In the genomic region with DNA sequence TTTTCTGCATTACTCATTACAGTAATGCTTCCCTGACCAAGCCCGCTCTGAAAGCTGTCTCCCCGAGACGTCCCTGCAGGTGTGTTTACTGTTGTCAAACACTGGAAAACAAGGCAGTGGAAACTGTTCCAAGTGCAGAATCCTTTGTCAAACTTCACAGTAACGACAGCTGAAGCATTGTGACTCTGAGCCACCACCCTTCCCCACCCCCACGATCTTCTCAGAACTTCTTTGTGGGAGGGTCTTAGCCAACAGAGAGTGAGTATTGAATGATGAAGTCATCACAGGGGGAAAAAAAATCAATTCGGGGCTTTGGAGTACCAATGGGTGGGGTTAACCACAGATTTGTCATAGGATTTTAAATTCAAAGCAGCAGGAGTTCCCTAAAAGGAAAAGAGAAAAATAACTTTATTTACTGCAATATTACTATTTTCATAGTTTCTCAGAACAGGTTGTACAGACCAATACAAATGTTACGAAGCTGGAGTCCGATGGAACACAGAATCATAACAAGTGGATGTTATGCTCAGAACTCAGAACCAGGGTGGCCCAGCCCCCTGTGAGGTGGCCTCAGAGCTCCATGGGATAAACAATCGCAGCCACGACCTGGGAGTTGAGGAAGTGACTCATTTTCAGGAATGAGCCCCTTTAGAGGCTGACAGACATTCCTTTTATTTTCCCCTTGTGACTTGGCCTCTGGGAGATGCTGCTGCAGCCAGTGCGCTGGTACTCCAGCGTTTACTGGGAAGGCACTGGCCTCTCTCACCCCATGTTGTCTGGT, we compare ENCODE assay signal across 9 mouse cellular contexts.
DNase-seq lines count a peak whose midpoint lies in the region; ATAC-seq and TF ChIP-seq lines count a peak whose summit lies in the region.
"Had no signal": no experiment of that assay in that cellular context is flagged by ENCODE, and none has a peak within 500 bp of the region (broad histone marks: within the 10 kb centered on the region; RNA-seq: fewer than 3 reads in every experiment).

No protein-coding gene starts in this region.

- H3K27me3 ChIP-seq in midbrain, embryonic 10.5 days (ENCODE audit: low read depth, poor library complexity, severe bottlenecking), result no peaks in the 10 kb centered on the region
- H3K27me3 ChIP-seq in midbrain, embryonic 14.5 days (ENCODE audit: control insufficient read depth, insufficient read depth, low read length), result no peaks in the 10 kb centered on the region
- H3K27me3 ChIP-seq in intestine, embryonic 16.5 days (replicated peaks; ENCODE audit: control insufficient read depth, insufficient read depth, low read length), result no peaks in the 10 kb centered on the region

- H3K9ac ChIP-seq in midbrain, embryonic 14.5 days (replicated peaks; ENCODE audit: low read length), result no peak overlapping the region
- no peak overlapping the region for H3K9ac ChIP-seq in intestine, embryonic 16.5 days (ENCODE audit: low read depth, low read length)

- TF ChIP-seq POLR2A in olfactory bulb, adult 2 months (IDR thresholded peaks at IDR 0.05; ENCODE audit: insufficient read depth, low read depth, low read length), result no peak

- H3K4me1 ChIP-seq in midbrain, embryonic 10.5 days, result peaks cover 15% of the 10 kb centered on the region
- H3K4me1 ChIP-seq in midbrain, embryonic 14.5 days (ENCODE audit: control insufficient read depth, insufficient read depth, low read length), result no peaks in the 10 kb centered on the region
- peaks cover 11% of the 10 kb centered on the region; the same call in 1 of the 2 replicates for H3K4me1 ChIP-seq in intestine, embryonic 16.5 days (ENCODE audit: control insufficient read depth, insufficient read depth, low read length)
- H3K4me1 ChIP-seq in olfactory bulb, adult 2 months (ENCODE audit: control insufficient read depth, insufficient read depth, low read length), result peaks cover 6% of the 10 kb centered on the region

- TF ChIP-seq CTCF in olfactory bulb, adult 2 months (IDR thresholded peaks at IDR 0.05; ENCODE audit: insufficient read depth, low read depth, low read length), result no peak

- 0 out of 2 replicates have a peak overlapping the region, but pooled peaks have one; percentile 33 for H3K27ac ChIP-seq in midbrain, embryonic 10.5 days (replicated peaks)
- H3K27ac ChIP-seq in midbrain, embryonic 14.5 days (replicated peaks; ENCODE audit: low read depth, low read length), result no peak overlapping the region
- peak overlapping the region; percentile 11 for H3K27ac ChIP-seq in intestine, embryonic 16.5 days (ENCODE audit: low read length)
- H3K27ac ChIP-seq in olfactory bulb, adult 2 months (ENCODE audit: insufficient read depth, low read depth, low read length), result peak overlapping the region; percentile 10; the same call in 1 of the 2 replicates

- H3K9me3 ChIP-seq in midbrain, embryonic 10.5 days (replicated peaks), result no peaks in the 10 kb centered on the region
- no peaks in the 10 kb centered on the region for H3K9me3 ChIP-seq in midbrain, embryonic 14.5 days (ENCODE audit: control insufficient read depth, low read length)
- H3K9me3 ChIP-seq in intestine, embryonic 16.5 days (ENCODE audit: control insufficient read depth, low read length), result no peaks in the 10 kb centered on the region

- H3K36me3 ChIP-seq in midbrain, embryonic 10.5 days, result no peaks in the 10 kb centered on the region
- H3K36me3 ChIP-seq in midbrain, embryonic 14.5 days (ENCODE audit: control insufficient read depth, insufficient read depth, low read length), result no peaks in the 10 kb centered on the region
- no peaks in the 10 kb centered on the region for H3K36me3 ChIP-seq in intestine, embryonic 16.5 days (ENCODE audit: control insufficient read depth, insufficient read depth, low read length)

- no peak overlapping the region for H3K4me2 ChIP-seq in midbrain, embryonic 14.5 days (ENCODE audit: low read length)
- no peak overlapping the region for H3K4me2 ChIP-seq in intestine, embryonic 16.5 days (ENCODE audit: low read depth, low read length)

- ATAC-seq in midbrain, embryonic 14.5 days (ENCODE audit: low FRiP score, low TSS enrichment), result no peak
- ATAC-seq in intestine, embryonic 16.5 days, result peak; percentile 50; the same call in 1 of the 2 replicates

- no peak for DNase-seq in midbrain, embryonic 10.5 days (ENCODE audit: low spot score)
- no peak for DNase-seq in midbrain, embryonic 14.5 days
- DNase-seq in gastrocnemius, postnatal 25 days, result peak; percentile 55
- DNase-seq in cerebellum, adult 8-10 months, result no peak
- no peak for DNase-seq in left cerebral cortex, adult 11 months (ENCODE audit: low spot score)
- no peak for DNase-seq in left cerebral cortex, adult 9 months (ENCODE audit: low spot score in 2 of 2)
- DNase-seq: cerebellum, postnatal 14 days had no signal

- WGBS in midbrain, embryonic 10.5 days, result 58% methylated on average over 12 of the region's 12 CpGs
- 47% methylated on average over 12 of the region's 12 CpGs for WGBS in midbrain, embryonic 14.5 days
- WGBS in intestine, embryonic 16.5 days, result 32% methylated on average over 12 of the region's 12 CpGs
- 52% methylated on average over 12 of the region's 12 CpGs for WGBS in olfactory bulb, adult 2 months

- H3K4me3 ChIP-seq in midbrain, embryonic 10.5 days, result no peak overlapping the region
- H3K4me3 ChIP-seq in midbrain, embryonic 14.5 days (replicated peaks; ENCODE audit: low read depth, low read length), result no peak overlapping the region
- H3K4me3 ChIP-seq in intestine, embryonic 16.5 days (ENCODE audit: low read length), result no peak overlapping the region
- no peak overlapping the region for H3K4me3 ChIP-seq in olfactory bulb, adult 2 months (ENCODE audit: insufficient read depth, low read depth, low read length)
